Mouse (Mus musculus) thymus, postnatal 25 days (tissue): ENCODE measurements around the gene Vmn2r79.
"Not testable (repeated sequence)": the region's sequence is repeated elsewhere in the genome, so short reads cannot be mapped to it uniquely, and the experiment has no call there.

Experiments used
- DNase-seq: peaks from one replicate; pipeline ENCODE4 v3.0.0; 2022

Gene Vmn2r79

DNA sequence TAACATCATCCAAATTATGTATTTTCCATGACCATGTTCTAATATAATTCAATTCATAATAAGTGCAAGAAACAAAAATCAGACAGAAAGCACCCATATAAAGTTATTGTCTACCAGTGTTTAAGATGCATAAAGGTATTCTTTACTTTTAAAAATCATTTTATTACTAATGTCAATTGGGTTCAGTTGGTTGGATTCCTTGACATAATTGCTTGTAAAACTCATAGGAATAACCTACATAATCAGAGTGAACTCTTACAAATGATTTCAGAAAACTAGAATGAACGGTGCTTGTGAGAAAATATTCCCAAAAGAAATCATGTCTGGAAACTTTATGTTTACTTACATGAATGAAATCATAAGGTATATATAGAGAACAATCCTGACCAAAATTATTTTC, at the start of gene Vmn2r79:
Vmn2r79 (plus strand) TSS at position 301 of the 400 bp plus-strand sequence.
- not testable (repeated sequence) for DNase-seq

DNA sequence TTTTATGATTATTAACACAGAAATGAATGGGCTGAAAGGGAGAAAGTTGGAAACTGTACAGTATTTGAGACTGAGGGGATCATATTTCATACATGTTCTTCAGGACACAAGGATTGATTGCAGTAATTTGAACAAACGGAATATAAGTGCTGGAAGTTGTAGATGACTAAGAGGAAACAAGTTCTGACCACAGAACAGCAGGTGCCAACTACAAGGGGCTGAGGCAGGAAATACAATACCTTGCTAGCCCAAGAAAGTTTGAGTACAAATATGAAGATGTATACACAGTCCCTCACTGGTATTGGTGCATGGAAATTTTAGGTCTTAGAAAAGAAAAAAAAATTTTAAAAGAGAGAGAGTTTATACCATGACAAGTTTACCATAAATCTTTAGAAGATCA, 1.2 kb upstream of the Vmn2r79 start:
- DNase-seq = no peak

DNA sequence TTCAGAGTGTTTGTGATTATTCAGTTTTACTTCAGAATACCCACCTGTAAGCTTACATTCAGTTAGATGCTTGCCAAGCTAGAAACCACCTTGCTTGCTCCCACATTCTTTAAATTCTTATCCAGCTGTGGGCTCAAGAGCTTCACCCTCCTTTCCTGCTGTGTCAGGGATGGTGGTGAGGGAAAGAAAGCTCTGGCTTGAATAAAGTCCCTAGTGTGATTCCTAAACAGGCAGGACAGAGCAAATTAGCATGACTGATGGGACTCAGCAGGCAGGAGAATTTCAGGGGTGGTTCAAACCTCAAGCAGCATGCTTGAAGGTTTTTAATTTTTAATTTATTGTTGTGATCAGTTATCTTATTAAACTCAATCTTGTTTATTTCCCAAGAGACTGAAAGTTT, 30.6 kb downstream of the Vmn2r79 start:
- not testable (repeated sequence) for DNase-seq

DNA sequence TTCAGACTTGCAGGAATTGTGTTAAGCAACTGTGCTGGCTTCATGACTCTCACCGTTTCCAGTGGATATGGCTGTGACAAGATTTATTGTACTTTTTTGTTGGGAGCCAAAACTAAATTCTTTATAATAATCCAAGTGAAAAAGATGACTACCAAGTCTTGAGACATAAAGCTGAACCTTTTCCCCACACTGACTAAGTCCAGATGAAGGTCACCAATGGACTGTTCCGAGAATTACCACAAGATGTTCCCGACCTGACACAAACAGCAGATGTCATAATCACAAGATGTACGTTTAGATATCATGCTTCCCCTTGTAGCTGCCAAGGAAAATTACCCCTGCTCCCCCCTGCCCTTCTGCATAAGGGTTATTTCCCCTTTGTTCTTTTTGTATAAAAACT, 67.7 kb downstream of the Vmn2r79 start:
- DNase-seq = no peak
